Mouse (Mus musculus): ENCODE results near the gene Wipf1.

- TF ChIP-seq CTCF (IDR thresholded peaks at IDR 0.05; ENCODE audit: borderline replicate concordance, insufficient read depth, low read length): no peak
- no peak for TF ChIP-seq POLR2A (IDR thresholded peaks at IDR 0.05; ENCODE audit: low read depth, low read length)
Measured at GRCm38 (mm10) chr2:73466481-73466880, 63.1 kb downstream of the Wipf1 start.
